Mouse (Mus musculus) neural tube, embryonic 15.5 days (tissue): ENCODE measurements around the gene Tmc8. TPM values are rescaled to one million over a fixed set of nuclear protein-coding genes. Genes with fewer than 3 reads are reported as not detected.

ENCODE experiments used
- ATAC-seq: fragments of 200-750 bp; cut with Nextera tagmentation; 2 replicates; pipeline ENCODE4 v1.8.0; 2017; ENCODE audit warnings: mild to moderate bottlenecking, moderate TSS enrichment, moderate library complexity; ENCODE audit not compliant: low FRiP score
- H3K27ac ChIP-seq: fragments of 300-500 bp; sonication (generic); replicated peaks from 2 replicates; pipeline ENCODE4 v1.5.1; 2015; ENCODE audit warnings: mild to moderate bottlenecking, inconsistent platforms
- H3K27me3 ChIP-seq: fragments of 300-500 bp; sonication (generic); replicated peaks from 2 replicates; pipeline ENCODE4 v1.6.1; 2015; ENCODE audit warnings: inconsistent platforms
- H3K36me3 ChIP-seq: fragments of 300-500 bp; sonication (generic); 2 replicates; pipeline ENCODE4 v1.6.1; 2015; ENCODE audit warnings: inconsistent platforms
- H3K4me1 ChIP-seq: fragments of 300-500 bp; sonication (generic); 2 replicates; pipeline ENCODE4 v1.6.1; 2015; ENCODE audit warnings: inconsistent platforms
- H3K4me2 ChIP-seq: fragments of 300-500 bp; sonication (generic); 2 replicates; pipeline ENCODE4 v1.6.1; 2015; ENCODE audit warnings: inconsistent platforms, mild to moderate bottlenecking, moderate library complexity
- H3K4me3 ChIP-seq: fragments of 300-500 bp; sonication (generic); replicated peaks from 2 replicates; pipeline ENCODE4 v1.5.1; 2015; ENCODE audit warnings: mild to moderate bottlenecking, inconsistent platforms
- H3K9ac ChIP-seq: fragments of 300-500 bp; sonication (generic); replicated peaks from 2 replicates; pipeline ENCODE4 v1.6.1; 2015; ENCODE audit warnings: mild to moderate bottlenecking, inconsistent platforms
- H3K9me3 ChIP-seq: fragments of 300-500 bp; sonication (generic); replicated peaks from 2 replicates; pipeline ENCODE4 v1.6.1; 2016; ENCODE audit warnings: inconsistent platforms
- WGBS: fragments of 180-500 bp; shearing (Covaris S2); methylation state at CpG from one replicate; pipeline ENCODE4 v1.1.7; 2015; ENCODE audit warnings: mixed read lengths; 5-methylcytosine and 5-hydroxymethylcytosine counted together
- polyA plus RNA-seq: library from polyadenylated mRNA; unstranded; fragments of >200 nt; fragmentation: Nextera tagmentation; extraction: Ambion mirVana; gene quantifications from 2 replicates; pipeline ENCODE4 v1.2.1, GENCODE M21; 2015

Gene Tmc8
- polyA plus RNA-seq, 1 experiment from 2014 or later: 0.99 TPM

GRCm38 (mm10) chr11:117819095-117819494, 37.2 kb downstream of the Tmc8 start:
- WGBS: 52% methylated on average over 8 of the region's 8 CpGs
- H3K4me1 ChIP-seq: peaks cover 12% of the 10 kb centered on the region
- H3K4me2 ChIP-seq: no peak overlapping the region
- H3K36me3 ChIP-seq: no peaks in the 10 kb centered on the region
- H3K9ac ChIP-seq: no peak overlapping the region
- no peak for ATAC-seq
- no peaks in the 10 kb centered on the region for H3K27me3 ChIP-seq
- no peaks in the 10 kb centered on the region for H3K9me3 ChIP-seq
- H3K4me3 ChIP-seq: no peak overlapping the region
- no peak overlapping the region for H3K27ac ChIP-seq

GRCm38 (mm10) chr11:117820173-117820572, 38.3 kb downstream of the Tmc8 start:
- Histone ChIP-seq H3K9me3 (no peaks in the 10 kb centered on the region), H3K4me1 (peaks cover 22% of the 10 kb centered on the region), H3K4me3 (no peak overlapping the region), H3K9ac (no peak overlapping the region), H3K36me3 (no peaks in the 10 kb centered on the region), H3K27me3 (no peaks in the 10 kb centered on the region), H3K27ac (no peak overlapping the region), H3K4me2 (no peak overlapping the region)
- 96% methylated on average over 7 of the region's 7 CpGs for WGBS
- ATAC-seq: no peak

GRCm38 (mm10) chr11:117821868-117822267, 40.0 kb downstream of the Tmc8 start:
- no peak overlapping the region for H3K27ac ChIP-seq
- ATAC-seq: no peak
- no peaks in the 10 kb centered on the region for H3K36me3 ChIP-seq
- H3K4me2 ChIP-seq: no peak overlapping the region
- no peak overlapping the region for H3K4me3 ChIP-seq
- H3K4me1 ChIP-seq: peaks cover 39% of the 10 kb centered on the region
- 93% methylated on average over 9 of the region's 9 CpGs for WGBS
- H3K9ac ChIP-seq: no peak overlapping the region
- H3K9me3 ChIP-seq: no peaks in the 10 kb centered on the region
- no peaks in the 10 kb centered on the region for H3K27me3 ChIP-seq

- Histone ChIP-seq H3K27ac (no peak overlapping the region), H3K4me1 (peaks cover 45% of the 10 kb centered on the region)
- no peak for ATAC-seq
These were observed 40.9 kb downstream of the Tmc8 start for GRCm38 (mm10) chr11:117822728-117823241.

GRCm38 (mm10) chr11:117823411-117823810, 41.5 kb downstream of the Tmc8 start:
- Histone ChIP-seq H3K36me3 (no peaks in the 10 kb centered on the region), H3K27me3 (no peaks in the 10 kb centered on the region), H3K4me1 (peaks cover 49% of the 10 kb centered on the region), H3K4me2 (no peak overlapping the region), H3K9ac (no peak overlapping the region), H3K27ac (no peak overlapping the region), H3K9me3 (no peaks in the 10 kb centered on the region), H3K4me3 (no peak overlapping the region)
- WGBS: 95% methylated on average over 6 of the region's 6 CpGs
- ATAC-seq: no peak

More at GRCm38 (mm10) chr11:117822728-117823241, 40.9 kb downstream of the Tmc8 start:
- no peaks in the 10 kb centered on the region for H3K9me3 ChIP-seq
- H3K9ac ChIP-seq: no peak overlapping the region
- H3K4me2 ChIP-seq: no peak overlapping the region
- no peaks in the 10 kb centered on the region for H3K36me3 ChIP-seq
- 76% methylated on average over 7 of the region's 7 CpGs for WGBS
- no peaks in the 10 kb centered on the region for H3K27me3 ChIP-seq
- no peak overlapping the region for H3K4me3 ChIP-seq

GRCm38 (mm10) chr11:117824060-117824969, 42.4 kb downstream of the Tmc8 start:
- Histone ChIP-seq H3K4me2 (peak overlapping the region; percentile 91), H3K36me3 (no peaks in the 10 kb centered on the region), H3K4me1 (peaks cover 55% of the 10 kb centered on the region), H3K9ac (no peak overlapping the region), H3K27ac (0 out of 2 replicates have a peak overlapping the region, but pooled peaks have one; percentile 10), H3K9me3 (no peaks in the 10 kb centered on the region), H3K27me3 (no peaks in the 10 kb centered on the region), H3K4me3 (peak overlapping the region; percentile 45)
- 20% methylated on average over 23 of the region's 23 CpGs for WGBS
- ATAC-seq: peak; percentile 72; the same call in 1 of the 2 replicates

GRCm38 (mm10) chr11:117825333-117826101, 43.6 kb downstream of the Tmc8 start, which contains the start of the genes Afmid and Tk1:
Gene Afmid, plus strand, starts transcription at chr11:117825924.
Gene Tk1, minus strand, starts transcription at chr11:117826092.
- no peaks in the 10 kb centered on the region for H3K27me3 ChIP-seq
- no peaks in the 10 kb centered on the region for H3K9me3 ChIP-seq
- H3K4me2 ChIP-seq: peak within 1 kb of the TSS; percentile 91
- H3K27ac ChIP-seq: peak within 1 kb of the TSS; percentile 71
- peak; percentile 69 for ATAC-seq
- under 1% methylated on average over 34 of the region's 34 CpGs for WGBS
- no peaks in the 10 kb centered on the region for H3K36me3 ChIP-seq
- peak within 1 kb of the TSS; percentile 45 for H3K4me3 ChIP-seq
- peaks cover 60% of the 10 kb centered on the region for H3K4me1 ChIP-seq
- peak within 1 kb of the TSS; percentile 58 for H3K9ac ChIP-seq

- H3K36me3 ChIP-seq: no peaks in the 10 kb centered on the region
- peak overlapping the region; percentile 71 for H3K27ac ChIP-seq
- ATAC-seq: 0 out of 2 replicates have a peak, but pooled peaks have one; percentile 30
- H3K27me3 ChIP-seq: no peaks in the 10 kb centered on the region
- H3K4me1 ChIP-seq: peaks cover 61% of the 10 kb centered on the region
- no peaks in the 10 kb centered on the region for H3K9me3 ChIP-seq
- peak overlapping the region; percentile 58 for H3K9ac ChIP-seq
- 12% methylated on average over 5 of the region's 5 CpGs for WGBS
- peak overlapping the region; percentile 91 for H3K4me2 ChIP-seq
- peak overlapping the region; percentile 45 for H3K4me3 ChIP-seq
These were observed 44.3 kb downstream of the Tmc8 start for GRCm38 (mm10) chr11:117826164-117826563.

- no peaks in the 10 kb centered on the region for H3K27me3 ChIP-seq
- H3K4me1 ChIP-seq: peaks cover 63% of the 10 kb centered on the region
- H3K36me3 ChIP-seq: no peaks in the 10 kb centered on the region
- H3K9me3 ChIP-seq: no peaks in the 10 kb centered on the region
- H3K9ac ChIP-seq: no peak overlapping the region
- H3K27ac ChIP-seq: no peak overlapping the region
- H3K4me2 ChIP-seq: no peak overlapping the region
- WGBS: 75% methylated on average over 8 of the region's 8 CpGs
- no peak overlapping the region for H3K4me3 ChIP-seq
- ATAC-seq: no peak
These were observed 45.0 kb downstream of the Tmc8 start for GRCm38 (mm10) chr11:117826916-117827315.

- Histone ChIP-seq H3K36me3 (no peaks in the 10 kb centered on the region), H3K4me3 (no peak overlapping the region), H3K27me3 (no peaks in the 10 kb centered on the region), H3K4me1 (peaks cover 68% of the 10 kb centered on the region), H3K9me3 (no peaks in the 10 kb centered on the region), H3K27ac (no peak overlapping the region), H3K9ac (no peak overlapping the region), H3K4me2 (no peak overlapping the region)
- no peak for ATAC-seq
- 64% methylated on average over 3 of the region's 3 CpGs for WGBS
These were observed 45.5 kb downstream of the Tmc8 start for GRCm38 (mm10) chr11:117827386-117827785.

- no peak overlapping the region for H3K9ac ChIP-seq
- H3K9me3 ChIP-seq: no peaks in the 10 kb centered on the region
- no peaks in the 10 kb centered on the region for H3K27me3 ChIP-seq
- no peak for ATAC-seq
- H3K27ac ChIP-seq: peak overlapping the region; percentile 64
- 75% methylated on average over 18 of the region's 18 CpGs for WGBS
- no peaks in the 10 kb centered on the region for H3K36me3 ChIP-seq
- peaks cover 64% of the 10 kb centered on the region for H3K4me1 ChIP-seq
- H3K4me2 ChIP-seq: no peak overlapping the region
- no peak overlapping the region for H3K4me3 ChIP-seq
These were observed 46.4 kb downstream of the Tmc8 start for GRCm38 (mm10) chr11:117828149-117828887.
